Mouse (Mus musculus) left cerebral cortex, postnatal 14 days (tissue): ENCODE data around the gene Gm45713. TPM values are rescaled to one million over a fixed set of nuclear protein-coding genes. Genes with fewer than 3 reads are reported as not detected.
A peak's percentile ranks its signal among the peaks of the same experiment; 100 is the strongest.

Experiments used
- DNase-seq, 2 experiments: peaks; one replicate each; pipeline ENCODE4 v3.0.0; 2021 to 2022; ENCODE audit warnings: low spot score in 2 of 2, mixed read lengths in 1 of 2
- intact Hi-C: fragments of 180-260 bp; cut with DNase I; formaldehyde crosslinking; loops from one replicate; pipeline ENCODE4 v1.15.1; 2025
- microRNA-seq, 2 experiments: library from miRNA; unstranded; fragments of <30 nt; microRNA quantifications; one replicate each; pipeline ENCODE4 v1.2.0; 2022
- total RNA-seq, 2 experiments: library from RNA; stranded (reverse); gene quantifications; 2 replicates each; pipeline ENCODE4 v1.2.3; 2021

The Gm45713 gene
- total RNA-seq, 2 experiments from 2014 or later: not detected

- DNase-seq: no peak
- intact Hi-C loops: loop anchor here (10.0 kb wide), 1 partner anchor 206 kb away; no protein-coding TSS in a partner anchor
Observed at GRCm38 (mm10) chr7:45088597-45088996, 47.4 kb downstream of the Gm45713 start.

- no peak for DNase-seq
- intact Hi-C loops: loop anchor here (10.0 kb wide), 1 partner anchor 209 kb away; no protein-coding TSS in a partner anchor
Observed at GRCm38 (mm10) chr7:45086084-45086483, 49.9 kb downstream of the Gm45713 start.

GRCm38 (mm10) chr7:45083300-45083890, 52.6 kb downstream of the Gm45713 start:
- no peak for DNase-seq
- intact Hi-C loops: loop anchor here (5.0 to 10.0 kb wide), 2 partner anchors 39 to 211 kb away; partner anchors contain the start of gene Rps11

- DNase-seq: no peak
- intact Hi-C loops: loop anchor here (5.0 to 10.0 kb wide), 2 partner anchors 40 to 212 kb away; partner anchors contain the start of gene Rps11
Observed at GRCm38 (mm10) chr7:45082401-45083299, 53.4 kb downstream of the Gm45713 start.

- intact Hi-C loops: loop anchor here (5.0 to 10.0 kb wide), 2 partner anchors 41 to 214 kb away; partner anchors contain the start of gene Rps11
- no peak for DNase-seq
Observed at GRCm38 (mm10) chr7:45081016-45081415, 55.0 kb downstream of the Gm45713 start.

GRCm38 (mm10) chr7:45079856-45080255, 56.2 kb downstream of the Gm45713 start:
- intact Hi-C loops: loop anchor here (2.0 to 10.0 kb wide), 3 partner anchors 42 to 215 kb away; partner anchors contain the start of genes Flt3l, Gm45713 and Rps11
- DNase-seq: peak; percentile 92 to 95

GRCm38 (mm10) chr7:45078513-45078912, 57.5 kb downstream of the Gm45713 start:
- DNase-seq: peak; percentile 60 to 74
- intact Hi-C loops: loop anchor here (2.0 kb wide), 1 partner anchor 58 kb away; the partner anchor contains the start of genes Flt3l and Gm45713

- intact Hi-C loops: loop anchor here (2.0 kb wide), 1 partner anchor 59 kb away; the partner anchor contains the start of genes Flt3l and Gm45713
- no peak for DNase-seq
Observed at GRCm38 (mm10) chr7:45077829-45078228, 58.2 kb downstream of the Gm45713 start.

GRCm38 (mm10) chr7:45077322-45077721, 58.7 kb downstream of the Gm45713 start:
- no peak for DNase-seq
- intact Hi-C loops: no loop called here

- intact Hi-C loops: no loop called here
- DNase-seq: no peak
Observed at GRCm38 (mm10) chr7:45076501-45076900, 59.5 kb downstream of the Gm45713 start.

Small RNA genes within 50 kb of the gene (microRNA-seq; reads per million reads assigned to microRNA genes)
- gene Mir150: 897 to 1,153 reads per million in 2 experiments
- gene Mir5121: 16.1 to 16.2 reads per million in 2 experiments
- 4.0 to 4.5 reads per million in 2 experiments for gene Mir7055

Other genes starting within 250 kb of the Gm45713 start
- 100 to 1,000 TPM in 1 of 2 experiments, 10 to 100 TPM in 1; 92.5 to 103 TPM for gene Med25, start 243.5 kb downstream of the Gm45713 start, total RNA-seq
- gene Fuz, start 240.2 kb downstream of the Gm45713 start, total RNA-seq: 10 to 100 TPM; 20.4 to 22.9 TPM
- 100 to 1,000 TPM; 381 to 392 TPM for gene Ap2a1, start 206.7 kb downstream of the Gm45713 start, total RNA-seq
- 1 to 10 TPM; 2.6 to 2.8 TPM for gene Tsks, start 193.0 kb downstream of the Gm45713 start, total RNA-seq
- 100 to 1,000 TPM in 1 of 2 experiments, 10 to 100 TPM in 1; 97.4 to 101 TPM for gene Cpt1c, start 161.4 kb downstream of the Gm45713 start, total RNA-seq
- gene Prmt1, start 149.7 kb downstream of the Gm45713 start, total RNA-seq: 100 to 1,000 TPM; 166 to 183 TPM
- 10 to 100 TPM; 26.7 to 30.4 TPM for gene Irf3, start 138.6 kb downstream of the Gm45713 start, total RNA-seq
- 1 to 10 TPM; 2.7 to 3.3 TPM for gene Bcl2l12, start 137.5 kb downstream of the Gm45713 start, total RNA-seq
- gene Scaf1, start 119.9 kb downstream of the Gm45713 start, total RNA-seq: 100 to 1,000 TPM; 153 to 162 TPM
- gene Rras, start 118.3 kb downstream of the Gm45713 start, total RNA-seq: 10 to 100 TPM; 11.4 to 13.0 TPM
- gene Prr12, start 83.3 kb downstream of the Gm45713 start, total RNA-seq: 10 to 100 TPM; 61.4 to 65.7 TPM
- 10 to 100 TPM; 52.4 to 54.1 TPM for gene Nosip, start 73.8 kb downstream of the Gm45713 start, total RNA-seq
- 1 to 10 TPM; 6.6 to 7.1 TPM for gene Prrg2, start 73.6 kb downstream of the Gm45713 start, total RNA-seq
- 1 to 10 TPM; 7.5 to 7.8 TPM for gene Rcn3, start 44.0 kb downstream of the Gm45713 start, total RNA-seq
- gene Fcgrt, start 32.4 kb downstream of the Gm45713 start, total RNA-seq: 10 to 100 TPM; 21.0 to 22.8 TPM
- 100 to 1,000 TPM; 402 to 406 TPM for gene Rps11, start 11.8 kb downstream of the Gm45713 start, total RNA-seq
- 100 to 1,000 TPM; 608 to 639 TPM for gene Rpl13a, start 7.5 kb downstream of the Gm45713 start, total RNA-seq
- 1 to 10 TPM; 2.4 to 3.2 TPM for gene Flt3l, start 201 bp upstream of the Gm45713 start, total RNA-seq
- 10 to 100 TPM; 46.9 to 48.4 TPM for gene Pih1d1, start 18.1 kb upstream of the Gm45713 start, total RNA-seq
- 10 to 100 TPM; 10.7 to 13.5 TPM for gene Aldh16a1, start 18.4 kb upstream of the Gm45713 start, total RNA-seq
- gene Slc17a7, start 27.7 kb upstream of the Gm45713 start, total RNA-seq: 1,000 to 10,000 TPM; 1,570 to 1,628 TPM
- gene Gfy, start 43.3 kb upstream of the Gm45713 start, total RNA-seq: under 1 TPM in 1 of 2 experiments, not detected in 1; 0.18 TPM
- not detected for gene Pth2, start 44.8 kb upstream of the Gm45713 start, total RNA-seq
- gene Ccdc155, start 68.7 kb upstream of the Gm45713 start, total RNA-seq: 1 to 10 TPM; 3.0 to 3.5 TPM
- 10 to 100 TPM; 13.7 to 17.3 TPM for gene Dkkl1, start 75.9 kb upstream of the Gm45713 start, total RNA-seq
- gene Tead2, start 79.5 kb upstream of the Gm45713 start, total RNA-seq: 1 to 10 TPM; 5.6 to 6.1 TPM
- gene Cd37, start 102.9 kb upstream of the Gm45713 start, total RNA-seq: 1 to 10 TPM; 3.4 to 4.0 TPM
- 1 to 10 TPM in 1 of 2 experiments, under 1 TPM in 1; 0.97 to 1.1 TPM for gene Slc6a16, start 104.9 kb upstream of the Gm45713 start, total RNA-seq
- gene Slc6a21, start 141.3 kb upstream of the Gm45713 start, total RNA-seq: under 1 TPM; 0.40 to 0.59 TPM
- 10 to 100 TPM; 19.5 to 21.3 TPM for gene Trpm4, start 197.5 kb upstream of the Gm45713 start, total RNA-seq
- gene Hrc, start 199.1 kb upstream of the Gm45713 start, total RNA-seq: 1 to 10 TPM in 1 of 2 experiments, under 1 TPM in 1; 0.99 to 1.2 TPM
- gene Ppfia3, start 230.8 kb upstream of the Gm45713 start, total RNA-seq: 100 to 1,000 TPM; 159 to 168 TPM
- 100 to 1,000 TPM; 198 to 216 TPM for gene Lin7b, start 234.4 kb upstream of the Gm45713 start, total RNA-seq